In the genomic region with DNA sequence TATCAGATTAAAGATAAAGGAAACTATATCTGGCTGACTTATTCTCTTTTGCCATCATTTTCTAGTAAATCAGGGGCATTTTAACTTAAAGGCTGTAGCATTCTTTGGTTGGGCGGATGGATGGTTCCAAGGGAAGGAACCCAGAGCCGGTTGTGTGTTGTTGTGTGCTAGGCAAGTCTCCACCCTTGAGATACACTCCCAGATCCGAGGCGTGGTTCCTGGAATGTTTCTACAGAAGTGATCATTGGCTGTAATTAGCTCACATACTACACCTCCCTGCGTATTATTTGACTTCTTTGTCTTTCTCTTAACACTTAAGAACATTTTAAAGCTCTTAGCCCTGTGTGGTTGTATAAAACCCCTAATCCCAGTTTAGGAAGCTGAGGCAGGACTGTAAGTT, we compare ENCODE assay signal across 13 mouse cellular contexts.
"Had no signal": no experiment of that assay in that cellular context is flagged by ENCODE, and none has a peak within 500 bp of the region (broad histone marks: within the 10 kb centered on the region; RNA-seq: fewer than 3 reads in every experiment).

No protein-coding gene starts in this region.

- DNase-seq: cerebellum, postnatal 14 days; cerebellum, postnatal 25 days; cerebellum, postnatal 36 days; embryo, embryonic 11 days; forebrain, postnatal 0 days; gastrocnemius, adult 2 months; gastrocnemius, postnatal 10 days; gastrocnemius, postnatal 14 days; gastrocnemius, postnatal 25 days; gastrocnemius, postnatal 36 days; heart, adult 11 months; heart, adult 18-20 months; heart, adult 2 months had no signal
